Mouse (Mus musculus) liver, embryonic 14.5 days (tissue): ENCODE data around the gene Itpk1.

ENCODE experiments used
- CTCF ChIP-seq: IDR thresholded peaks from 2 replicates; pipeline ENCODE4 v1.5.1; 2016; ENCODE audit warnings: antibody characterized with exemption, low read depth, control low read depth
- EP300 ChIP-seq: IDR thresholded peaks from 2 replicates; pipeline ENCODE4 v1.6.1; 2016; ENCODE audit warnings: antibody characterized with exemption, low read depth

- TF ChIP-seq CTCF (no peak), EP300 (no peak)
These were observed 102.3 kb downstream of the Itpk1 start for GRCm38 (mm10) chr12:102602255-102603041.
